Mouse (Mus musculus): ENCODE results near the gene Cdkn1a.
"Not testable (repeated sequence)": the region's sequence is repeated elsewhere in the genome, so short reads cannot be mapped to it uniquely, and the experiment has no call there.

The Cdkn1a gene

GRCm38 (mm10) chr17:29090776-29091175 lies at the start of gene Cdkn1a:
Gene Cdkn1a, plus strand, starts transcription at chr17:29090976.
- DNase-seq: no peak

- DNase-seq: not testable (repeated sequence)
These were observed 49.1 kb upstream of the Cdkn1a start for GRCm38 (mm10) chr17:29041632-29042031.

GRCm38 (mm10) chr17:29042569-29042968 lies 48.2 kb upstream of the Cdkn1a start:
- no peak for DNase-seq

GRCm38 (mm10) chr17:29043583-29043982 lies 47.2 kb upstream of the Cdkn1a start:
- no peak for DNase-seq

- DNase-seq: no peak
These were observed 46.4 kb upstream of the Cdkn1a start for GRCm38 (mm10) chr17:29044146-29044924.

GRCm38 (mm10) chr17:29044925-29045319 lies 45.9 kb upstream of the Cdkn1a start:
- DNase-seq: no peak

- DNase-seq: no peak
These were observed 44.8 kb upstream of the Cdkn1a start for GRCm38 (mm10) chr17:29045741-29046530.

- DNase-seq: no peak
These were observed 43.9 kb upstream of the Cdkn1a start for GRCm38 (mm10) chr17:29046863-29047262.

- DNase-seq: no peak
These were observed 42.9 kb upstream of the Cdkn1a start for GRCm38 (mm10) chr17:29047697-29048514.

- peak; percentile 64 to 84 for DNase-seq
These were observed 41.8 kb upstream of the Cdkn1a start for GRCm38 (mm10) chr17:29048748-29049507.

- DNase-seq: no peak
These were observed 41.3 kb upstream of the Cdkn1a start for GRCm38 (mm10) chr17:29049508-29049889.

GRCm38 (mm10) chr17:29049923-29050322 lies 40.9 kb upstream of the Cdkn1a start:
- no peak for DNase-seq

- DNase-seq: no peak
These were observed 40.0 kb upstream of the Cdkn1a start for GRCm38 (mm10) chr17:29050791-29051190.

- DNase-seq: no peak
These were observed 37.7 kb upstream of the Cdkn1a start for GRCm38 (mm10) chr17:29053067-29053466.

GRCm38 (mm10) chr17:29053841-29054240 lies 36.9 kb upstream of the Cdkn1a start:
- DNase-seq: no peak

GRCm38 (mm10) chr17:29054429-29054828 lies 36.3 kb upstream of the Cdkn1a start:
- no peak for DNase-seq

- DNase-seq: no peak
These were observed 35.2 kb upstream of the Cdkn1a start for GRCm38 (mm10) chr17:29055586-29055985.

- no peak for DNase-seq
These were observed 34.6 kb upstream of the Cdkn1a start for GRCm38 (mm10) chr17:29056207-29056606.

GRCm38 (mm10) chr17:29056699-29057151 lies 34.1 kb upstream of the Cdkn1a start:
- no peak for DNase-seq

- no peak for DNase-seq
These were observed 33.4 kb upstream of the Cdkn1a start for GRCm38 (mm10) chr17:29057361-29057890.

GRCm38 (mm10) chr17:29057961-29058360 lies 32.8 kb upstream of the Cdkn1a start:
- DNase-seq: no peak

- no peak for DNase-seq
These were observed 32.3 kb upstream of the Cdkn1a start for GRCm38 (mm10) chr17:29058487-29058886.
